Mouse (Mus musculus) liver, postnatal 0 days (tissue): ENCODE data around the gene Ccdc40.

Experiments
- CTCF ChIP-seq: sonication (generic); IDR thresholded peaks from 2 replicates; pipeline ENCODE4 v1.5.1; 2016; ENCODE audit warnings: antibody characterized with exemption, low read depth
- EP300 ChIP-seq: IDR thresholded peaks from 2 replicates; pipeline ENCODE4 v1.6.1; 2016; ENCODE audit warnings: antibody characterized with exemption, low read depth, mild to moderate bottlenecking

DNA sequence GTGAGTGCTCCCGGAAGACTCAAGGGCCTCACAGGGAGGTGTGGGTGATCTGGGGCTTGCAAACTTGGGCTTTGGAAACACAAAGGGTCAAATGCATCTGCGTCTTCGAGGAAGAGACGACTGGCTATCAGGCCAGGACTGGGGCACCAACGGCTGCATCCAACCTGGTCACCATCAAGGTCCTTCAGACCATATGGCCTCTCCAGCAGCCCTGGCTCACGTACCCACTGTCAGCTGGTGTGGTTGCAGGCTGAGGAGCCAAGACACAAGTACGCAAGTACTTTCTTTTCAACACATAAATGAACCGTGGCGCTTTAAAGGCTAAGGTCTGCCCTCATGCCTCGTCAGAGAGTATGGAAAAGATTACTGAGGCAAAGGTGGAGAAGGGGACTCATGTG is 40.6 kb upstream of the Ccdc40 start:
- TF ChIP-seq CTCF (no peak), EP300 (no peak)
